Mouse (Mus musculus) MEL (cell line): ENCODE data around the gene Serinc2.

Experiments used
- CTCF ChIP-seq, 3 experiments: IDR thresholded peaks in 2 of 3; conservative IDR thresholded peaks in 1 of 3; 2 replicates each; pipeline ENCODE4 v1.5.1; 2011 to 2012; ENCODE audit warnings: low read length in 3 of 3, low read depth in 2 of 3, mild to moderate bottlenecking in 2 of 3, improper control_type of control experiment in 1 of 3, inconsistent platforms in 1 of 3, mixed read lengths in 1 of 3, moderate library complexity in 1 of 3; ENCODE audit not compliant: control insufficient read depth in 1 of 3, insufficient read depth in 1 of 3, poor library complexity in 1 of 3, severe bottlenecking in 1 of 3
- EP300 ChIP-seq, 2 experiments: IDR thresholded peaks; 2 replicates each; pipeline ENCODE4 v1.6.1; 2011; ENCODE audit warnings: improper control_type of control experiment in 2 of 2, low read length in 2 of 2, low read depth in 1 of 2, mild to moderate bottlenecking in 1 of 2
- GABPA ChIP-seq: IDR thresholded peaks from 2 replicates; pipeline ENCODE4 v1.6.1; 2012; ENCODE audit warnings: low read depth, mild to moderate bottlenecking, inconsistent platforms, low read length, improper control_type of control experiment, moderate library complexity
- GATA1 ChIP-seq: IDR thresholded peaks from 2 replicates; pipeline ENCODE4 v1.6.1; 2011; ENCODE audit warnings: low read depth, low read length, improper control_type of control experiment
- HCFC1 ChIP-seq: IDR thresholded peaks from 2 replicates; pipeline ENCODE4 v1.6.1; 2012; ENCODE audit warnings: low read depth, mild to moderate bottlenecking, inconsistent platforms, low read length, improper control_type of control experiment, moderate library complexity
- MEF2A ChIP-seq: IDR thresholded peaks from 2 replicates; pipeline ENCODE4 v1.6.1; 2014; ENCODE audit warnings: low read depth, mild to moderate bottlenecking, inconsistent platforms, low read length, improper control_type of control experiment; ENCODE audit not compliant: poor library complexity, insufficient replicate concordance, severe bottlenecking; ENCODE audit errors: extremely low read depth
- POLR2A ChIP-seq, 2 experiments: IDR thresholded peaks; 2 replicates each; pipeline ENCODE4 v1.6.1; 2011 to 2012; ENCODE audit warnings: low read length in 2 of 2, mild to moderate bottlenecking in 2 of 2, control low read depth in 1 of 2, improper control_type of control experiment in 1 of 2, low read depth in 1 of 2, moderate library complexity in 1 of 2; ENCODE audit not compliant: control insufficient read depth in 1 of 2, insufficient read depth in 1 of 2, poor library complexity in 1 of 2
- POLR2AphosphoS2 ChIP-seq: IDR thresholded peaks from 2 replicates; pipeline ENCODE4 v1.6.1; 2011; ENCODE audit warnings: low read length, improper control_type of control experiment
- POLR2AphosphoS5 ChIP-seq: IDR thresholded peaks from 2 replicates; pipeline ENCODE4 v1.6.1; 2012; ENCODE audit warnings: low read depth, borderline replicate concordance, mild to moderate bottlenecking, inconsistent platforms, low read length, moderate library complexity, mixed read lengths
- SIN3A ChIP-seq: IDR thresholded peaks from 2 replicates; pipeline ENCODE4 v1.6.1; 2012; ENCODE audit warnings: low read length, improper control_type of control experiment, inconsistent platforms
- SMC3 ChIP-seq: IDR thresholded peaks from 2 replicates; pipeline ENCODE4 v1.6.1; 2011; ENCODE audit warnings: low read depth, low read length, improper control_type of control experiment
- TCF12 ChIP-seq: IDR thresholded peaks from 2 replicates; pipeline ENCODE4 v1.6.1; 2014; ENCODE audit warnings: low read depth, mild to moderate bottlenecking, inconsistent platforms, low read length, improper control_type of control experiment, moderate library complexity
- ZKSCAN1 ChIP-seq: IDR thresholded peaks from 2 replicates; pipeline ENCODE4 v1.6.1; 2012; ENCODE audit warnings: low read depth, mild to moderate bottlenecking, inconsistent platforms, low read length, improper control_type of control experiment, moderate library complexity
- ZMIZ1 ChIP-seq: IDR thresholded peaks from 2 replicates; pipeline ENCODE4 v1.6.1; 2012; ENCODE audit warnings: low read depth, mild to moderate bottlenecking, inconsistent platforms, low read length, improper control_type of control experiment, moderate library complexity

GRCm38 (mm10) chr4:130266601-130267000 lies 12.4 kb downstream of the Serinc2 start:
- TF ChIP-seq CTCF (IDR thresholded peaks at IDR 0.05 in 2 of 3, conservative IDR thresholded peaks at IDR 0.05 in 1 of 3; ENCODE audit: control insufficient read depth in 1 of 3, insufficient read depth in 1 of 3, low read depth in 2 of 3, low read length in 3 of 3, poor library complexity in 1 of 3, severe bottlenecking in 1 of 3) (no peak), EP300 (IDR thresholded peaks at IDR 0.05; ENCODE audit: low read depth in 1 of 2, low read length in 2 of 2) (no peak), GATA1 (no peak), POLR2A (IDR thresholded peaks at IDR 0.05; ENCODE audit: control insufficient read depth in 1 of 2, insufficient read depth in 1 of 2, low read depth in 1 of 2, low read length in 2 of 2, poor library complexity in 1 of 2) (no peak), POLR2AphosphoS5 (no peak), SMC3 (no peak), HCFC1 (no peak), SIN3A (no peak), GABPA (no peak), TCF12 (no peak), ZKSCAN1 (no peak), ZMIZ1 (no peak), POLR2AphosphoS2 (no peak), MEF2A (no peak)
